Mouse (Mus musculus) G1E (cell line): ENCODE measurements at regions not wholly inside any gene's neighbourhood (a gene's known extent, or its start where the extent isn't known, plus 50 kb on each side); places are given as distances from the start of the nearest gene placed in this dataset.

Source experiments
- ATAC-seq: 2 replicates; pipeline ENCODE4 v1.8.0; 2016; ENCODE audit warnings: mild to moderate bottlenecking; ENCODE audit not compliant: insufficient number of reproducible peaks, poor library complexity, low FRiP score, severe bottlenecking; ENCODE audit errors: extremely low read depth
- DNase-seq: peaks from one replicate; pipeline ENCODE4 v3.0.0; 2012; ENCODE audit warnings: low spot score
- H3K27me3 ChIP-seq: 2 replicates; pipeline ENCODE4 v1.6.1; 2012; ENCODE audit warnings: mild to moderate bottlenecking, low read length, inconsistent platforms; ENCODE audit not compliant: insufficient read depth
- H3K36me3 ChIP-seq: replicated peaks from 2 replicates; pipeline ENCODE3; 2012; ENCODE audit warnings: mild to moderate bottlenecking, inconsistent platforms
- H3K4me1 ChIP-seq: 2 replicates; pipeline ENCODE4 v1.6.1; 2012; ENCODE audit warnings: low read depth, low read length, inconsistent platforms, mixed read lengths; ENCODE audit not compliant: insufficient read depth
- H3K4me3 ChIP-seq: 2 replicates; pipeline ENCODE4 v1.5.1; 2012; ENCODE audit warnings: low read depth, mild to moderate bottlenecking, inconsistent platforms, low read length, moderate library complexity, mixed read lengths
- H3K9me3 ChIP-seq: replicated peaks from 2 replicates; pipeline ENCODE4 v1.6.1; 2012; ENCODE audit warnings: inconsistent platforms
- CTCF ChIP-seq: IDR thresholded peaks from 2 replicates; pipeline ENCODE4 v1.5.1; 2012; ENCODE audit warnings: low read depth, low read length, inconsistent platforms, mixed read lengths
- GATA1 ChIP-seq: IDR thresholded peaks from 2 replicates; pipeline ENCODE4 v1.6.1; 2012; ENCODE audit warnings: borderline replicate concordance, low read length, inconsistent platforms, mixed read lengths
- GATA2 ChIP-seq: IDR thresholded peaks from 2 replicates; pipeline ENCODE4 v1.6.1; 2012; ENCODE audit warnings: low read depth, low read length, inconsistent platforms, borderline replicate concordance
- POLR2AphosphoS5 ChIP-seq: IDR thresholded peaks from 2 replicates; pipeline ENCODE4 v1.6.1; 2012; ENCODE audit warnings: low read depth, low read length, inconsistent platforms; ENCODE audit not compliant: insufficient replicate concordance
- TAL1 ChIP-seq: conservative IDR thresholded peaks from 2 replicates; pipeline ENCODE4 v1.6.1; 2012; ENCODE audit warnings: low read depth, low read length, inconsistent platforms, mixed read lengths

DNA sequence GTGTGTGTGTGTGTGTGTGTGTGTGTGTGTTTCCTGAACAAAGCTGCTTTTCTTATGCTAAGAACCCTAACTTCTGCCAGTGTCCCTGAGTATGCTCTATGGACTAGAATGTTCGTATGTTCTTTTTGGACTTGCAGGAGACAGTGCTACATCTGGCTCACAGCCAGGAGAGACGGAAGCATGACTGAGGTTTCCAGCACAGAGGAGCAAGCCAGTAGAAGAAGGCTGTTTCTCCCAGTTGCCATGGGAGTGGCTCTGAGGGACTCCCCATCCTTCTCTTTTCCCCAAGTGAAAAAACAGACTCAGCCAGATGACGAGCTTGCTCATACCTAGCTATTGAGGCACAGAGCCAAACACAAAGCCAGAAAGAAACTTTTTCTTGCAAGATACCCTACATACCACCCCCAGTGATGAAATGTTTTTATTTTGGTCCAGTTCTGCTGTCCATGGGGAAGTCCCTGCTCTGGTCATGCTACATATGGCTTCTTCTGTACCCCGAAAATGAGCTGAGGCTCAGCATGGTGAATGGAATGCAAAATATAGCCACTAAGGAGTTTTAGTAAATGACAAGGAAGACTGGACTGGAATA lies 582.3 kb upstream of the Nox3 start:
- H3K4me1 ChIP-seq: no peaks in the 10 kb centered on the region
- ATAC-seq (no peak), DNase-seq (no peak)
- no peak overlapping the region for H3K4me3 ChIP-seq
- TF ChIP-seq CTCF: no peak
- no peak for TF ChIP-seq GATA2
- no peak for TF ChIP-seq POLR2AphosphoS5
- TF ChIP-seq TAL1: no peak
- no peak for TF ChIP-seq GATA1
- H3K27me3 ChIP-seq: no peaks in the 10 kb centered on the region
- H3K36me3 ChIP-seq: no peaks in the 10 kb centered on the region
- no peaks in the 10 kb centered on the region for H3K9me3 ChIP-seq

DNA sequence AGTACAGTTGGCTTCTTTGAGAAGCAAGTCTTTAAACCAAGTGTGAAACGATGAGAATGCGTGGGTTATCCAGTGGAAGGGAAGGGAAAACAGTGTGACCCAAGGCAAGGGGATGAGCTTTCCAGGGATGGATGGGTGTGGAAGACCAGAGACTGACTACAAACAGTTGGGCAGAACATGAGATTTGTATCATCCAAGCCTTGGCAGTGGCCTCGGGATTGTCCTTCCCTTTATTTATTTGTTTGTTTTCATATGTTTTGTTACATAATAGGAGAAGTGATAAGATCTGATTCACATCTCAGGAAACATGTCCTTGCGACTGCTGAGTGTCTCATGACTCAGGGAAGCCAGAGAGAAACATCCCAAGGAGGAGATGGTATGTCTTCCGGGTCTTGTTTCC lies 585.4 kb upstream of the Nox3 start:
- no peak overlapping the region for H3K4me3 ChIP-seq
- TF ChIP-seq TAL1 (no peak), CTCF (no peak), GATA2 (no peak)
- ATAC-seq: no peak
- H3K36me3 ChIP-seq: no peaks in the 10 kb centered on the region
- H3K4me1 ChIP-seq: no peaks in the 10 kb centered on the region
- no peak for DNase-seq
- no peaks in the 10 kb centered on the region for H3K9me3 ChIP-seq
- no peaks in the 10 kb centered on the region for H3K27me3 ChIP-seq

DNA sequence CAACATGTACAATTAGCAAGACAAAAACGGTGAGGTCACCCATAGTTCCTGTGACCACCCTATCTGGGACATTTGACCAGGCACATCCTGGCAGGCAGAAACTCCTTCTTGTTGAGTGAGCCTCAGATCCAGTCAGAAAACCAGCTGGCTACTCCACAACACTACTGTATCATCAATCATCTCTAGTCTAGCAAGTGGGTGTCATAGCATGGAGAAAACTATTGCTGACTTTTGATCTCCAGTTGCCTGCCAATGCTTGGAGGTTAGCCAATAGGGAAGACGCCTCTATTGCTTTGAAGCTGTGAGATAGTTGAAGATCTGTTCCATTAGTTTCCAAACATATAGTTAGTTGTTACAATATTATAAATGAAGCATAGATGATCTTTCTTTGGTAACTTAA lies 595.4 kb upstream of the Nox3 start:
- Histone ChIP-seq H3K9me3 (no peaks in the 10 kb centered on the region), H3K27me3 (no peaks in the 10 kb centered on the region), H3K4me3 (no peak overlapping the region), H3K36me3 (no peaks in the 10 kb centered on the region), H3K4me1 (no peaks in the 10 kb centered on the region)
- DNase-seq (no peak), ATAC-seq (no peak)
- TF ChIP-seq POLR2AphosphoS5: no peak
- TF ChIP-seq GATA1: no peak
- TF ChIP-seq CTCF: no peak
- no peak for TF ChIP-seq GATA2
- no peak for TF ChIP-seq TAL1

DNA sequence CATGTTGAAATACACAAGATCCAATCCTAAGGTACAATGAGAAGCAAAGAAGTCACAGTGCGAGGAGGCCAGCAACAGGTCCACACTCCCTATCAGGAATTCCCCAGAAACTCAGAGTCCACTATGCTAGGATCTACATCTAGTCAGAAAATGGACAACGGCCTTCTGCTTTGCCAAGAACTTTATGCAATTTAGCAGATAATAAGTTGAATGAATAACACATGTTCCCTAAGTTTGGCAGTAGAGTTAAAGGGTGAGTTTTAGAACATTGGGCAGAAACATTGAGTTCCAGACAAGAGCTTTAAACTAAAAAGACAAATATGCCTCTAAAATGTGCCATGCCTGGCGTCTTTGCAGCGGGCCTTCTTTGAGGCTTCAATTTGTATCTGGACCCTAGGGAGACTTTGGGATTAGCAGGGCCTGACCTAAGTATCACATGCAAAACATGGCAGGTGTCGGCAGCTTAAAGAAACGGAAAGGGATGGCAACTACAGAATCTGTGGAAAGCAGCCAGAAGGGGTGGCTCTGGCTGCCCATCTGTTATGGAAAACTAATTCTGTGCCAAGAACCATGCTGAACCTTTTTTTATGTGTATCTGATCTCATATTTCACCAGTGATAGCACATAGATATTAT lies 600.6 kb upstream of the Nox3 start:
- ATAC-seq (no peak), DNase-seq (no peak)
- Histone ChIP-seq H3K36me3 (no peaks in the 10 kb centered on the region), H3K9me3 (no peaks in the 10 kb centered on the region), H3K27me3 (no peaks in the 10 kb centered on the region), H3K4me3 (no peak overlapping the region), H3K4me1 (no peaks in the 10 kb centered on the region)
- TF ChIP-seq GATA2: no peak

DNA sequence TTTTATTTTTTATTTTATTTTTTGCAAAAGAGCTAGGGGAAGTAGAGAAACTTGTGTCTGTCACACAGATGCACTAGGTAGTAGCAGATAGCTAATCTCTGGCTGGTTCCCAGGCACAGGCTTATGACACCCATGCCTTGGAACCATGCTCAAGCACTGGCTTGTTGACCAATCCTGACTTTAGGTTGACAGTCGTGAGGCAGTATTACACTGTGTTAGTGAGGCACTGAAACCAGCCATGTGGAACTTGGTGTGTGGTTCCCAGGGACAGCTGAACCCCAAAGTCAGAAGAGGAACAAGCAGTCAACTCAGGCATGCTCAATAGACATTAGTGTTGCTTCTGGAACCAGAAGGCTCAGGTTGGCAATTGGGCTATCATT lies 601.1 kb upstream of the Nox3 start:
- TF ChIP-seq CTCF (no peak), GATA2 (no peak)
- no peaks in the 10 kb centered on the region for H3K9me3 ChIP-seq
- DNase-seq (no peak), ATAC-seq (no peak)
- H3K27me3 ChIP-seq: no peaks in the 10 kb centered on the region
- no peak overlapping the region for H3K4me3 ChIP-seq
- no peaks in the 10 kb centered on the region for H3K4me1 ChIP-seq
- no peaks in the 10 kb centered on the region for H3K36me3 ChIP-seq

DNA sequence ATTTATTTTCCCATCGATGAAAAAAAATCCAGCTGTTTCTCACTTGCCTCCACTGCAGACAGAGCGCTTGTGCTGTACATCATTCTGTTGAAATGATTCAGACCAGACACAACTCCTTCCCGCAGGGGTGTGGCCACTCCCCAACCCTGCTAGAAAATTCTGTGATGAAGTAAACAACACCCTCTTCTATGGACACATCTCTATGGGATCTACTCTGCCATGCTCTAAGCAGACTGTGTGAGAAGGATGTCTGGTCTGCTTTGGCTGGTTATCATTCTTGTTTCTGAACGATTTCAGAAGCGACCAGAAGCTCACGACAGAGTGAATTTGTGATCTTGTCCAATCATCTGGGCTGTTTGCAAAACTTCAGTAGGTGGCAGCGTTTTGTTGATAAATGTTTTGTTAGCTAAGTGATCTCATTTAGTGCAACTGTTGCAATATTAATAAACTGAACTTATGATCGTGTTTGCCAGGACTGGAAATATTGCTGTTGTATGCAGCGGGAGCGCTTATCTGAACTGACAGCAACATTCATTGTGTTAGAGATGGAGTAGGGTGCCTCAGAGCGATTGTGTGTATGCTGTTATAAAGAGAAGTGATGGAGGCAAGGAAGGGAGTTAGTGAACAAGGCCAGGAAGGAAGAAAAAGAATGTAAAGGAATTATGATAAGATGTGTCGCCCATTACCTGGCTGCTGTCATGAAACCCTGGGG lies 605.2 kb upstream of the Nox3 start:
- no peak overlapping the region for H3K4me3 ChIP-seq
- TF ChIP-seq POLR2AphosphoS5 (no peak), GATA1 (no peak), CTCF (no peak), TAL1 (no peak), GATA2 (no peak)
- H3K9me3 ChIP-seq: no peaks in the 10 kb centered on the region
- no peak for ATAC-seq
- H3K4me1 ChIP-seq: no peaks in the 10 kb centered on the region
- H3K36me3 ChIP-seq: no peaks in the 10 kb centered on the region
- no peaks in the 10 kb centered on the region for H3K27me3 ChIP-seq
- DNase-seq: no peak
